Mouse (Mus musculus): ENCODE results near the gene Slc4a2.
A peak's percentile ranks its signal among the peaks of the same experiment; 100 is the strongest.

Slc4a2 gene

GRCm38 (mm10) chr5:24423129-24424003 lies at the start of gene Slc4a2, which contains the start of gene Cdk5:
Slc4a2 (plus strand) TSS chr5:24423837.
Cdk5 (minus strand) TSS chr5:24423530.
- peak; percentile 99 for DNase-seq

GRCm38 (mm10) chr5:24374216-24374615 lies 49.4 kb upstream of the Slc4a2 start:
- no peak for DNase-seq

GRCm38 (mm10) chr5:24374666-24375328 lies 48.8 kb upstream of the Slc4a2 start:
- no peak for DNase-seq

GRCm38 (mm10) chr5:24378700-24379099 lies 44.9 kb upstream of the Slc4a2 start:
- DNase-seq, result no peak

- no peak for DNase-seq
Measured at GRCm38 (mm10) chr5:24379501-24379900, 44.1 kb upstream of the Slc4a2 start.

GRCm38 (mm10) chr5:24380499-24380898 lies 43.1 kb upstream of the Slc4a2 start:
- no peak for DNase-seq

GRCm38 (mm10) chr5:24381486-24381885 lies 42.2 kb upstream of the Slc4a2 start:
- DNase-seq, result no peak

- no peak for DNase-seq
Measured at GRCm38 (mm10) chr5:24381988-24382387, 41.6 kb upstream of the Slc4a2 start.

GRCm38 (mm10) chr5:24383026-24383859 lies 40.4 kb upstream of the Slc4a2 start:
- peak; percentile 91 to 95 for DNase-seq

- peak; percentile 43 to 46 for DNase-seq
Measured at GRCm38 (mm10) chr5:24384407-24384806, 39.2 kb upstream of the Slc4a2 start.

- no peak for DNase-seq
Measured at GRCm38 (mm10) chr5:24385374-24385773, 38.3 kb upstream of the Slc4a2 start.

GRCm38 (mm10) chr5:24385887-24386550 lies 37.6 kb upstream of the Slc4a2 start:
- DNase-seq, result no peak

- peak; percentile 54 to 72 for DNase-seq
Measured at GRCm38 (mm10) chr5:24387264-24388241, 36.1 kb upstream of the Slc4a2 start.

- no peak for DNase-seq
Measured at GRCm38 (mm10) chr5:24388246-24388915, 35.3 kb upstream of the Slc4a2 start.

GRCm38 (mm10) chr5:24389011-24389657 lies 34.5 kb upstream of the Slc4a2 start:
- DNase-seq, result no peak

GRCm38 (mm10) chr5:24389658-24390020 lies 34.0 kb upstream of the Slc4a2 start:
- no peak for DNase-seq

GRCm38 (mm10) chr5:24391864-24392263 lies 31.8 kb upstream of the Slc4a2 start, which contains the start of gene Atg9b:
Atg9b (minus strand) TSS chr5:24392143.
- no peak for DNase-seq

GRCm38 (mm10) chr5:24392724-24393123 lies 30.9 kb upstream of the Slc4a2 start:
- no peak for DNase-seq

- peak; percentile 84 to 91 for DNase-seq
Measured at GRCm38 (mm10) chr5:24393392-24393997, 30.1 kb upstream of the Slc4a2 start, which contains the start of gene Abcb8. Abcb8 (plus strand) TSS chr5:24393663.
